Mouse (Mus musculus) liver, embryonic 12.5 days (tissue): ENCODE data around the gene Sorbs1. TPM values are rescaled to one million over a fixed set of nuclear protein-coding genes. Genes with fewer than 3 reads are reported as not detected.

Experiments
- ATAC-seq: fragments of 200-750 bp; cut with Nextera tagmentation; 2 replicates; pipeline ENCODE4 v1.8.0; 2017; ENCODE audit warnings: moderate number of reproducible peaks, mild to moderate bottlenecking, moderate library complexity
- H3K27ac ChIP-seq: fragments of 300-500 bp; sonication (generic); 2 replicates; pipeline ENCODE4 v1.5.1; 2016; ENCODE audit warnings: mild to moderate bottlenecking
- H3K27me3 ChIP-seq: fragments of 300-500 bp; sonication (generic); replicated peaks from 2 replicates; pipeline ENCODE4 v1.6.1; 2016; ENCODE audit warnings: mild to moderate bottlenecking, moderate library complexity
- H3K36me3 ChIP-seq: fragments of 300-500 bp; sonication (generic); 2 replicates; pipeline ENCODE4 v1.6.1; 2016; ENCODE audit warnings: mild to moderate bottlenecking, moderate library complexity
- H3K4me1 ChIP-seq: fragments of 300-500 bp; sonication (generic); 2 replicates; pipeline ENCODE4 v1.6.1; 2016
- H3K4me2 ChIP-seq: fragments of 300-500 bp; sonication (generic); 2 replicates; pipeline ENCODE4 v1.6.1; 2016; ENCODE audit warnings: mild to moderate bottlenecking, moderate library complexity
- H3K4me3 ChIP-seq: fragments of 300-500 bp; sonication (generic); 2 replicates; pipeline ENCODE4 v1.5.1; 2016; ENCODE audit warnings: mild to moderate bottlenecking, moderate library complexity
- H3K9ac ChIP-seq: fragments of 300-500 bp; sonication (generic); 2 replicates; pipeline ENCODE4 v1.6.1; 2016; ENCODE audit warnings: mild to moderate bottlenecking, moderate library complexity
- H3K9me3 ChIP-seq: fragments of 300-500 bp; sonication (generic); replicated peaks from 2 replicates; pipeline ENCODE4 v1.6.1; 2016; ENCODE audit warnings: mild to moderate bottlenecking, moderate library complexity
- WGBS: fragments of 180-500 bp; shearing (Covaris S2); methylation state at CpG from one replicate; pipeline ENCODE4 v1.1.7; 2016; ENCODE audit not compliant: insufficient replicate concordance; 5-methylcytosine and 5-hydroxymethylcytosine counted together
- polyA plus RNA-seq: library from polyadenylated mRNA; unstranded; fragments of >200 nt; fragmentation: Nextera tagmentation; extraction: Ambion mirVana; gene quantifications from 2 replicates; pipeline ENCODE4 v1.2.1, GENCODE M21; 2016

Sorbs1 gene
- polyA plus RNA-seq, 1 experiment from 2014 or later = 35.1 TPM

GRCm38 (mm10) chr19:40299182-40299581 is 214.4 kb downstream of the Sorbs1 start:
- ATAC-seq = no peak
- Histone ChIP-seq H3K4me1 (peaks cover 69% of the 10 kb centered on the region), H3K9me3 (no peaks in the 10 kb centered on the region), H3K4me3 (no peak overlapping the region), H3K4me2 (peak overlapping the region; percentile 57; the same call in 1 of the 2 replicates), H3K27me3 (no peaks in the 10 kb centered on the region), H3K9ac (no peak overlapping the region), H3K36me3 (peaks cover 16% of the 10 kb centered on the region), H3K27ac (0 out of 2 replicates have a peak overlapping the region, but pooled peaks have one; percentile 88)
- 82% methylated on average over 6 of the region's 6 CpGs for WGBS

DNA sequence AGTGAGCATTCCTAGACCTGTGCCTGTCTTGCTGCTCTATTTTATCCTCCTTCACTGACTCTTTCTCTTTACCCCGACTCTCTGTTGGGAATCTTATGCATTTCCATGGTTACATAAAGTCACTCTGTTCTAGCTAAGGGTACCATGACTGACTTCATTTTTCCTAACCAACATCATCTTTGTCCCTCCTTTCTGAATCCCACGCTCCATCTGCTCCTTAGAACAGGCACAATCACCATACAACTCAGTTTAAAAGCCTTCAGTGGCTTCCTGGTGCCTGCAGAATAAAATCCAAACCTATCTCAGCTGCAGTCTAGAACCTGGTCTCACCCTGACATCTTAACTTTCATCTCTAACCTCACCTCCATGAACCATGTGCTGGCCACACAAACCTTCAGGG is 215.0 kb downstream of the Sorbs1 start:
- WGBS = 77% methylated on average over 2 of the region's 2 CpGs
- Histone ChIP-seq H3K27ac (peak overlapping the region; percentile 88), H3K9ac (peak overlapping the region; percentile 33; the same call in 1 of the 2 replicates), H3K9me3 (no peaks in the 10 kb centered on the region), H3K36me3 (peaks cover 16% of the 10 kb centered on the region), H3K27me3 (no peaks in the 10 kb centered on the region), H3K4me3 (peak overlapping the region; percentile 14; the same call in 1 of the 2 replicates), H3K4me2 (peak overlapping the region; percentile 57), H3K4me1 (peaks cover 67% of the 10 kb centered on the region)
- no peak for ATAC-seq

DNA sequence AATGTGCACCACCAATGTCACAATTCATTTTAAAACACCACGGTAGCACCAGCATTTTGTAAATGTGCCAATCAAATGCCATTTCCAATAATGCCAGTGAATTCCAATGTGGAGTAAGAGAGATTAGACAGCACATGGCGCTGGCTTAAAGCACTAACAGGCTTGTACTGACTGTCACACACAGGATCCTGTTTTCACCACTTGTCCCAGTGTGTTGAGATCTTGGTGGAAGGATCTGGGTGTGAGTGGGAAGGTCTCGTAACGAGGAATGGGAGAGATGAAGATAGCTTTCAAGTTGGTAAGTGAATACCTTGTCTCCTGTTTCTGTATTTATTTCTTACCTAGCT is 215.8 kb downstream of the Sorbs1 start:
- 41% methylated on average over 4 of the region's 4 CpGs for WGBS
- Histone ChIP-seq H3K36me3 (peaks cover 16% of the 10 kb centered on the region), H3K4me3 (peak overlapping the region; percentile 14; the same call in 1 of the 2 replicates), H3K9me3 (no peaks in the 10 kb centered on the region), H3K4me2 (peak overlapping the region; percentile 57), H3K27me3 (no peaks in the 10 kb centered on the region), H3K27ac (peak overlapping the region; percentile 88), H3K4me1 (peaks cover 60% of the 10 kb centered on the region), H3K9ac (peak overlapping the region; percentile 33)
- ATAC-seq = peak; percentile 53

DNA sequence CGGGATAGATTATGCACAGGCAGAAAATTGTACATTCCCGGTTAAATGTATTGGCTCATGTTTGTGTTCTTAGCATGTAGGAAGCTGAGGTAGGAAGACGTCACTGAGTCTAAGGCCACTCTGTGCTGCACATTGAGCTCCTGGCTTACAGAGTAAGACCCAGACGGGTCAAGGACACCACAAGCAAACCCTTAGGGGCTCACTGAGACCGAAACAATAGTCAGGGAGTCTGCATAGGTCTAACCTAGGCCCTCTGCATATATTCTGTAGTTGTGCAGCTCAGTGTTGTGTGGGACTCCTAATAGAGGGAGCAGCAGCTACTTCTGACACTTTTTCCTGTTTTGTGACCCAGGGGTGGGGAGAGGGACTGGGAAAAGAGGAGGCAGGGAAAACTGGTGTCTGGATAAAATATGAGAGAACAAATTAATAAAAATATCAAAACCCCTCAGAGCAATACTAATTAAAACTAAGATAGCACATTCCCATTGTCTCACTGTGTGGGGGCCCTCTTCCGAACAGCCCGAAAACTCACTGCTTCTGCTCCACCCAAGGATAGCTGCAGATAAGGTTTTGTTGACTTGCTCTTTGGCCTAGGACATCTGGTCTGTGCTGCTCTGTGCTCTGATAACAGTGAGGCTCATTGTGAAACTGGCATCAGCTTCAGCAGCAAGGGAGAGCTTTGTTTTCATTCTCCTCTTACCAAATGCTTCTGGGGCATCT is 216.3 kb downstream of the Sorbs1 start:
- Histone ChIP-seq H3K27ac (peak overlapping the region; percentile 88), H3K36me3 (peaks cover 16% of the 10 kb centered on the region), H3K9ac (peak overlapping the region; percentile 55), H3K4me2 (peak overlapping the region; percentile 57), H3K9me3 (no peaks in the 10 kb centered on the region), H3K4me3 (0 out of 2 replicates have a peak overlapping the region, but pooled peaks have one; percentile 14), H3K27me3 (no peaks in the 10 kb centered on the region), H3K4me1 (peaks cover 60% of the 10 kb centered on the region)
- 39% methylated on average over 7 of the region's 7 CpGs for WGBS
- peak; percentile 99 for ATAC-seq

DNA sequence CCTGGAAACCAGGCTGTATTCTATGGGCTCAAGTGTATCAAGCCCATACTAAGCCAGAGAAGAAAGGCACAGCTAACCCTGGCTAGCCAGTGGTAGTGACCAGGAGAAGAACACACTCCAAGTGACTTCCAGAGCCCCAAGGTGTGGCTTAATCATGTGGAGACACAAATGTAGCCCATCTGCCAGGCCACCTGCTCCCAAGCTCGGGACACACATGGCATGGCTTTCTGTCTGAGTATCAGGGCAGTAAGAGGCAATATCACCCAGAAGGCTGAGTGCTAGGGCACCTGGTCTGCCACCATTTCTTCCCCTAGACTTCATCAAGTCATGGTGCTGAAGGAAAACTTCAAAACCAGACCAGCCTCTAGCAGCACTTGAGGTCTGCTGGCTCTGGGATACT is 219.3 kb downstream of the Sorbs1 start:
- ATAC-seq = no peak
- Histone ChIP-seq H3K9ac (no peak overlapping the region), H3K27me3 (no peaks in the 10 kb centered on the region), H3K4me2 (no peak overlapping the region), H3K36me3 (no peaks in the 10 kb centered on the region), H3K9me3 (no peaks in the 10 kb centered on the region), H3K27ac (no peak overlapping the region), H3K4me1 (peaks cover 46% of the 10 kb centered on the region), H3K4me3 (no peak overlapping the region)
- 51% methylated on average over 1 of the region's 1 CpGs for whole genome bisulfite sequencing

DNA sequence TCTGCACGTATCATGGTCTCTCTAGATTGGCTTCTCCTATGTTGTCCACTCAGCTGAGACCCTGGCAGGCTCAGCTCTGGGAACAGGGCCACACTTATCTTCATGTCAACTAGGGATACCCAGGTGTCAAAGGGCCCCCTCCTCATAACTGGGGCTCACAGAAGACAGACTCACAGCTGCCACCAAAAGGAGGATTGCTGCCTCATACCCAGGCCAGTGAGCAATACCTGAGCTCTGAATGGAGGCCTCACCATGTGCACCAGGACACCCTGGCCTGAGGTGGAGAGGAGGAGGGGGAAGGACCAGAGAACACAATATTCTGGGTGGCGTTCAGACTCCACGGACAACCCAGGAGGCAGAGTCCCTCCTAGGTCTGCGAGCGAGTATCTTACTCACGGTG is 219.8 kb downstream of the Sorbs1 start:
- H3K27me3 ChIP-seq = no peaks in the 10 kb centered on the region
- H3K9ac ChIP-seq = no peak overlapping the region
- WGBS = 85% methylated on average over 6 of the region's 6 CpGs
- H3K4me3 ChIP-seq = no peak overlapping the region
- no peaks in the 10 kb centered on the region for H3K9me3 ChIP-seq
- H3K36me3 ChIP-seq = no peaks in the 10 kb centered on the region
- ATAC-seq = no peak
- peaks cover 42% of the 10 kb centered on the region for H3K4me1 ChIP-seq
- H3K27ac ChIP-seq = no peak overlapping the region
- H3K4me2 ChIP-seq = no peak overlapping the region

DNA sequence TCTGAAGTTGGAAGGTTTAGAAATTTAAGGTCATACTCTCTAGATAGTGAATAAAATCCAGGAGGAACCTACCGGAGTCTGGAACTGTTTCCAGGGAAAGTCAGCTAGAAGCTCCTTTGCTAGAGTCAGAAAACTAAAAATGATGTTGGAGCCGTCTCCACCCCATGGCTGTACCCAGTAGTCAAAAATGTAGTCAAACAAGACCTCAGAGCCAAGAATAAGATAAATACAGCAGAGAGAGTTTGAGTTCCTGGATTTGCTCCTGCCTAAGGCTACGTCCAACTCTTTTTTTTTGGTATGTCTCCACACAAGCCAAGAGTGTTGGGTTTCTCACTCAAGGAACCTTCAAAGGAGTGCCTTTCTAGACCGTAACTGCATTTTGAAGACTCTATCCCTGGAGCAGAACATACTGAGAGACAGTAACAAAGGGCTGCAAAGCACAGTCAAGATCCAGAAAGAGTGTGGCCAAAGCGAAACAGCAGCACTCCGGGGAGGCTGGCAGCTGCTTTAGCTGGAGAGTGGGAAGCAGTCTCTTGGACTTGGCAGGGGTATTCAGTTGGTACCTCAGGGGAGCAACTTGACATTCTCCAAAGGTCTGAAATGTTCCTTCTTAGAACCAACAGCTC is 223.4 kb downstream of the Sorbs1 start:
- Histone ChIP-seq H3K4me2 (no peak overlapping the region), H3K4me1 (peaks cover 6% of the 10 kb centered on the region), H3K27ac (no peak overlapping the region), H3K36me3 (no peaks in the 10 kb centered on the region), H3K4me3 (no peak overlapping the region), H3K9me3 (no peaks in the 10 kb centered on the region), H3K9ac (no peak overlapping the region), H3K27me3 (no peaks in the 10 kb centered on the region)
- WGBS = 81% methylated on average over 6 of the region's 6 CpGs
- no peak for ATAC-seq

DNA sequence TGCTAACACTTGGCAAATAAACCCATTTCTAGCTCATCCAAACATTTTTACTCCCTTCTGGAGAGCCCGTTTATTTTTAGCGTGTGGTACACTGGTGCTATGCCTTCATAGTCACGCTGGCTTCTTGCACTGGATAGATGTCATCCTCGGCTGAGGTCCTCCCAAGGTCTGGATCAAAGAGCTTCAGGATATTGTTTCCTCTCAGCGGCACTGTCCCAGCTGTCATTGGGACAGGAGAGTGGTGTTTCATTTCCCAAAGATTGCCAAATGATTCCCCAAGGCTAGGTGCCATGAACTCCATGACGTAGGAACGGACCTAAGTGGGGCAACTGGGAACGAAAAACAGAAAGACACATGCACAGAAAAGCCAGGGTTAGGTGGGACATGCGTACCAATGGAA is 225.2 kb downstream of the Sorbs1 start:
- no peak overlapping the region for H3K27ac ChIP-seq
- 83% methylated on average over 9 of the region's 9 CpGs for WGBS

GRCm38 (mm10) chr19:40284704-40285103 is 228.9 kb downstream of the Sorbs1 start:
- H3K27ac ChIP-seq = no peak overlapping the region
- no peak overlapping the region for H3K4me2 ChIP-seq
- H3K4me3 ChIP-seq = no peak overlapping the region
- 76% methylated on average over 2 of the region's 2 CpGs for WGBS
- H3K9me3 ChIP-seq = no peaks in the 10 kb centered on the region
- no peaks in the 10 kb centered on the region for H3K36me3 ChIP-seq
- no peaks in the 10 kb centered on the region for H3K27me3 ChIP-seq
- no peaks in the 10 kb centered on the region for H3K4me1 ChIP-seq
- no peak overlapping the region for H3K9ac ChIP-seq
- ATAC-seq = no peak

More for the DNA sequence above, 225.2 kb downstream of the Sorbs1 start:
- Histone ChIP-seq H3K4me1 (no peaks in the 10 kb centered on the region), H3K4me2 (no peak overlapping the region), H3K9me3 (no peaks in the 10 kb centered on the region), H3K27me3 (no peaks in the 10 kb centered on the region), H3K9ac (no peak overlapping the region), H3K4me3 (no peak overlapping the region), H3K36me3 (no peaks in the 10 kb centered on the region)
- ATAC-seq = no peak

GRCm38 (mm10) chr19:40283415-40283814 is 230.2 kb downstream of the Sorbs1 start:
- Histone ChIP-seq H3K9me3 (no peaks in the 10 kb centered on the region), H3K9ac (no peak overlapping the region), H3K4me2 (no peak overlapping the region), H3K4me3 (no peak overlapping the region), H3K27ac (no peak overlapping the region), H3K27me3 (no peaks in the 10 kb centered on the region), H3K4me1 (no peaks in the 10 kb centered on the region), H3K36me3 (no peaks in the 10 kb centered on the region)
- 45% methylated on average over 2 of the region's 2 CpGs for WGBS
- ATAC-seq = no peak

DNA sequence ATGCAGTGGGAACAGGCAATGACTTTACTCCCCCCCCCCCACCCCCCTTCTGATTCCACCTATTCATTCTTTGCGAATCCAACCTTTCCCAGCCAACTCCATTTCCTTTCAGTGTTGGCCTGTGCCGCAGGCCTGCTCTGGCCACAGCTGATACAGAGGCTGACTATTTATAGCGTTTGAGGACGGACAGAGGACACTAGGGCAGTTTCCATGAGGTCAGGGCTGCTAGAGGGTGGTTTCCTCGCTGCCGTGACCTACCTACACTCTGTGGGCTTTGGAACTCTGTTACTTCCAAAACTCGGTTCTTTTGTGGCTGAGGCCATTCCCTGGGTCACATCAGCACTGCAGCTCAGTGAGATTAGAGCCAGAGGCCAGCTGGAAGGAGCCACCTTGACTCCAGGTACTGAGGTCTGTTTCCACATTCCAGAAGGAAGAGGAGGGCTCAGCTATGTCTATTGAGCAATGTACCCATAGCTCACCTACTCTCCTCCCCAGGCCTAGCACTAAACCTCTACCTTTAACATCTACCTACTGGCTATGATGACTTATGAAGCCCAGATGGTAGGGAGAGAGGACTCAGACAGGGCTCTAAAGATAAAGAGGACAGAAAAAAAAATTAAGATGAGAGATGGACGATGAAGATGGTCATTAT is 235.1 kb downstream of the Sorbs1 start:
- no peak overlapping the region for H3K4me2 ChIP-seq
- peak; percentile 60 for ATAC-seq
- H3K4me3 ChIP-seq = no peak overlapping the region
- no peaks in the 10 kb centered on the region for H3K9me3 ChIP-seq
- peaks cover 6% of the 10 kb centered on the region; the same call in 1 of the 2 replicates for H3K27me3 ChIP-seq
- no peak overlapping the region for H3K27ac ChIP-seq
- H3K36me3 ChIP-seq = no peaks in the 10 kb centered on the region
- no peak overlapping the region for H3K9ac ChIP-seq
- WGBS = 46% methylated on average over 8 of the region's 8 CpGs
- no peaks in the 10 kb centered on the region for H3K4me1 ChIP-seq

- 77% methylated on average over 8 of the region's 8 CpGs for WGBS
These were observed 236.1 kb downstream of the Sorbs1 start for GRCm38 (mm10) chr19:40277494-40277893.

More at GRCm38 (mm10) chr19:40277494-40277893, 236.1 kb downstream of the Sorbs1 start:
- no peak overlapping the region for H3K9ac ChIP-seq
- no peak for ATAC-seq
- H3K27me3 ChIP-seq = peaks cover 15% of the 10 kb centered on the region
- H3K36me3 ChIP-seq = no peaks in the 10 kb centered on the region
- no peaks in the 10 kb centered on the region for H3K4me1 ChIP-seq
- H3K9me3 ChIP-seq = no peaks in the 10 kb centered on the region
- H3K4me3 ChIP-seq = no peak overlapping the region
- H3K27ac ChIP-seq = no peak overlapping the region
- no peak overlapping the region for H3K4me2 ChIP-seq
